Mouse (Mus musculus) kidney, postnatal 14 days (tissue): ENCODE data around the gene Ptges.

Experiments
- DNase-seq: peaks from one replicate; pipeline ENCODE4 v3.0.0; 2022; ENCODE audit warnings: mixed read lengths

Ptges gene

DNA sequence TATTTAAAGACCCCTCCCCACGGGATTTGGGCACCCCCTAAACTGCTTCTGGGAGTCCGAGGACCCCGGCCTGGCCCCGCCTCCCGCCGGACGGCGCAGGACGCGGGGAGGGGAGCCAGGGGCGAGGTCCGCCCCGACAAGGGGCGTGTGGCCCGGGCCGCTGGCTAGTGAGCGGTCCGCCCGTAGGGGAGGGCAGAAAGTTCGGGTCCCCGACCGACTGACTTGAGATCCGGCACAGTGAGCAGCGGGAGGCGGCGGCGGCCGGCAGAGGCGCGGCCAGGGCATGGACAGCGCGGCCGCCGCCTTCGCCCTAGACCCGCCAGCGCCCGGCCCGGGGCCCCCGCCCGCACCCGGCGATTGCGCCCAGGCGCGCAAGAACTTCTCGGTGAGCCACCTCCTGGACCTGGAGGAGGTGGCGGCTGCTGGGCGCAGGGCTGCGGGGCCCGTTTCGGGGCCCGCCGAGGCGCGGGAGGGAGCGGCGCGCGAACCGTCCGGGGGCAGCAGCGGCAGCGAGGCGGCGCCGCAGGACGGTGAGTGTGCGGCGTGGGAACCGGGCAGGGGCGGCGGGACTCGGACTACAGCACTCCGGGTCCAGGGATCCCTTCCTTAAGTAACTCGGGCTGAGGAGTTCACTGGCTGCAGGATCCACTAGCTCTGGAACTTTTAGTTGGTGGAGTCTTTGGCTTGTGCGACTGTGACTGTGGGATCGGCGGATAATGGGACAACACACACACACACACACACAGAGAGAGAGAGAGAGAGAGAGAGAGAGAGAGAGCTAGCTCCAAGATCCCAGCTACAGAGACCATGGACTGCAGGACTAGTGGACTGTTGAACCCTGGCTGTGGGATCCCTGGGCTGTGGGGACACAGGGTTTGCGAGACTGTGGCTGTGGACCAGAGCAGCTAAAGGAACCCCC is 84.3 kb downstream of the Ptges start:
- peak; percentile 47 for DNase-seq

DNA sequence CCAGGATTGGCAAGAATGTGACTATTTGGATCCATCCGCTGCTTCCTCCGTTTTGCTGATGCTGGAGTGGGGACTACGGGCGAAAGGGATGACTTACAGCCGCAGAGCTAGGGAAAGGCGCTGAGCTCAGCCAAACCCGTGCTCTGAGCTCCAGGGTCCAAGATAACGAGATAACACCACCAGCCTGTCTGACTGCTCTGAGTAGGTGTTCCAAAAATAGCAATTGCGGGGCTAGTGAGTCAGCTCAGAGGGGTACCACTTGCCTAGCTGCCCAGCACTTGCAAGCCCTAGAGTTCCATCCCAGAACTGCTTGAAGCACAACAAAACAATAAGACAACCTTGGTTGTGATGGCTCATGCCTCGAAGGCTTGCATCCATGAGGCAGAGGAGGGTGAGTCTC is 87.0 kb downstream of the Ptges start:
- no peak for DNase-seq
